Mouse (Mus musculus) forebrain, embryonic 13.5 days (tissue): ENCODE measurements around the gene Decr2. TPM values are rescaled to one million over a fixed set of nuclear protein-coding genes. Genes with fewer than 3 reads are reported as not detected.
"Not testable (repeated sequence)": the region's sequence is repeated elsewhere in the genome, so short reads cannot be mapped to it uniquely, and the experiment has no call there.

ENCODE experiments used
- ATAC-seq: fragments of 200-750 bp; cut with Nextera tagmentation; 2 replicates; pipeline ENCODE4 v1.8.0; 2017
- H3K27ac ChIP-seq: fragments of 300-500 bp; sonication (generic); 2 replicates; pipeline ENCODE4 v1.5.1; 2015; ENCODE audit warnings: inconsistent platforms, mild to moderate bottlenecking, moderate library complexity
- H3K27me3 ChIP-seq: fragments of 300-500 bp; sonication (generic); 2 replicates; pipeline ENCODE4 v1.6.1; 2015; ENCODE audit warnings: mild to moderate bottlenecking, inconsistent platforms
- H3K36me3 ChIP-seq: fragments of 300-500 bp; sonication (generic); 2 replicates; pipeline ENCODE4 v1.6.1; 2015; ENCODE audit warnings: mild to moderate bottlenecking, inconsistent platforms; ENCODE audit not compliant: poor library complexity, severe bottlenecking
- H3K4me1 ChIP-seq: fragments of 300-500 bp; sonication (generic); 2 replicates; pipeline ENCODE4 v1.6.1; 2015; ENCODE audit warnings: inconsistent platforms
- H3K4me2 ChIP-seq: fragments of 300-500 bp; sonication (generic); 2 replicates; pipeline ENCODE4 v1.6.1; 2015; ENCODE audit warnings: inconsistent platforms, mild to moderate bottlenecking, moderate library complexity
- H3K4me3 ChIP-seq: fragments of 300-500 bp; sonication (generic); 2 replicates; pipeline ENCODE4 v1.5.1; 2015; ENCODE audit warnings: mild to moderate bottlenecking, inconsistent platforms
- H3K9ac ChIP-seq: fragments of 300-500 bp; sonication (generic); 2 replicates; pipeline ENCODE4 v1.6.1; 2015; ENCODE audit warnings: mild to moderate bottlenecking, inconsistent platforms
- H3K9me3 ChIP-seq: fragments of 300-500 bp; sonication (generic); replicated peaks from 2 replicates; pipeline ENCODE4 v1.6.1; 2016; ENCODE audit warnings: inconsistent platforms
- WGBS: fragments of 180-500 bp; shearing (Covaris S2); methylation state at CpG from one replicate; pipeline ENCODE4 v1.1.7; 2015; 5-methylcytosine and 5-hydroxymethylcytosine counted together
- polyA plus RNA-seq: library from polyadenylated mRNA; unstranded; fragments of >200 nt; fragmentation: Nextera tagmentation; extraction: Ambion mirVana; gene quantifications from 2 replicates; pipeline ENCODE4 v1.2.1, GENCODE M21; 2015

Gene Decr2
- polyA plus RNA-seq, 1 experiment from 2014 or later, result 25.8 TPM

- no peaks in the 10 kb centered on the region for H3K9me3 ChIP-seq
- 94% methylated on average over 4 of the region's 4 CpGs for WGBS
- H3K9ac ChIP-seq, result no peak overlapping the region
- no peak for ATAC-seq
- no peak overlapping the region for H3K4me3 ChIP-seq
- 0 out of 2 replicates have a peak, but pooled peaks cover 6% of the 10 kb centered on the region for H3K4me1 ChIP-seq
- H3K27me3 ChIP-seq, result no peaks in the 10 kb centered on the region
- peaks cover 60% of the 10 kb centered on the region for H3K36me3 ChIP-seq
- no peak overlapping the region for H3K4me2 ChIP-seq
- H3K27ac ChIP-seq, result no peak overlapping the region
Measured at GRCm38 (mm10) chr17:26052074-26052473, 38.1 kb downstream of the Decr2 start.

- no peaks in the 10 kb centered on the region for H3K9me3 ChIP-seq
- H3K27ac ChIP-seq, result no peak overlapping the region
- H3K4me1 ChIP-seq, result peaks cover 25% of the 10 kb centered on the region
- no peak overlapping the region for H3K9ac ChIP-seq
- H3K27me3 ChIP-seq, result no peaks in the 10 kb centered on the region
- no peak overlapping the region for H3K4me2 ChIP-seq
- WGBS, result 91% methylated on average over 8 of the region's 8 CpGs
- peaks cover 27% of the 10 kb centered on the region for H3K36me3 ChIP-seq
- H3K4me3 ChIP-seq, result no peak overlapping the region
- ATAC-seq, result no peak
Measured at GRCm38 (mm10) chr17:26048118-26048517, 42.0 kb downstream of the Decr2 start.

GRCm38 (mm10) chr17:26046253-26046997 lies 43.7 kb downstream of the Decr2 start:
- peaks cover 18% of the 10 kb centered on the region; the same call in 1 of the 2 replicates for H3K36me3 ChIP-seq
- no peak for ATAC-seq
- H3K27ac ChIP-seq, result no peak overlapping the region
- H3K9ac ChIP-seq, result no peak overlapping the region
- WGBS, result 63% methylated on average over 10 of the region's 10 CpGs
- H3K4me3 ChIP-seq, result no peak overlapping the region
- H3K4me2 ChIP-seq, result no peak overlapping the region
- H3K4me1 ChIP-seq, result peaks cover 39% of the 10 kb centered on the region
- no peaks in the 10 kb centered on the region for H3K9me3 ChIP-seq
- H3K27me3 ChIP-seq, result no peaks in the 10 kb centered on the region

- Histone ChIP-seq H3K27me3 (no peaks in the 10 kb centered on the region), H3K4me1 (peaks cover 44% of the 10 kb centered on the region), H3K4me3 (no peak overlapping the region), H3K9me3 (no peaks in the 10 kb centered on the region), H3K27ac (no peak overlapping the region; the same call in 1 of the 2 replicates), H3K4me2 (no peak overlapping the region), H3K9ac (no peak overlapping the region), H3K36me3 (peaks cover 12% of the 10 kb centered on the region; the same call in 1 of the 2 replicates)
- 62% methylated on average over 4 of the region's 4 CpGs for WGBS
- no peak for ATAC-seq
Measured at GRCm38 (mm10) chr17:26045285-26045684, 44.9 kb downstream of the Decr2 start.

- 0 out of 2 replicates have a peak overlapping the region, but pooled peaks have one; percentile 43 for H3K9ac ChIP-seq
- peak; percentile 79 for ATAC-seq
Measured at GRCm38 (mm10) chr17:26043249-26043636, 46.9 kb downstream of the Decr2 start.

GRCm38 (mm10) chr17:26042599-26043248 lies 47.4 kb downstream of the Decr2 start:
- H3K4me3 ChIP-seq, result no peak overlapping the region
- H3K9me3 ChIP-seq, result no peaks in the 10 kb centered on the region
- peak overlapping the region; percentile 90 for H3K27ac ChIP-seq
- 39% methylated on average over 13 of the region's 13 CpGs for WGBS
- H3K36me3 ChIP-seq, result no peaks in the 10 kb centered on the region
- peak; percentile 62 for ATAC-seq
- peak overlapping the region; percentile 31 for H3K4me2 ChIP-seq
- no peaks in the 10 kb centered on the region for H3K27me3 ChIP-seq
- H3K9ac ChIP-seq, result peak overlapping the region; percentile 43; the same call in 1 of the 2 replicates
- H3K4me1 ChIP-seq, result peaks cover 44% of the 10 kb centered on the region

More at GRCm38 (mm10) chr17:26043249-26043636, 46.9 kb downstream of the Decr2 start:
- Histone ChIP-seq H3K4me2 (peak overlapping the region; percentile 31), H3K4me1 (peaks cover 44% of the 10 kb centered on the region), H3K4me3 (no peak overlapping the region), H3K27ac (peak overlapping the region; percentile 90), H3K9me3 (no peaks in the 10 kb centered on the region), H3K27me3 (no peaks in the 10 kb centered on the region), H3K36me3 (no peaks in the 10 kb centered on the region)
- 49% methylated on average over 5 of the region's 5 CpGs for WGBS

- Histone ChIP-seq H3K4me1 (peaks cover 36% of the 10 kb centered on the region), H3K36me3 (peaks cover 4% of the 10 kb centered on the region; the same call in 1 of the 2 replicates), H3K9ac (no peak overlapping the region), H3K4me2 (no peak overlapping the region), H3K27ac (no peak overlapping the region), H3K9me3 (no peaks in the 10 kb centered on the region), H3K4me3 (no peak overlapping the region), H3K27me3 (no peaks in the 10 kb centered on the region)
- no peak for ATAC-seq
- 51% methylated on average over 9 of the region's 9 CpGs for WGBS
Measured at GRCm38 (mm10) chr17:26041111-26041802, 48.9 kb downstream of the Decr2 start.

GRCm38 (mm10) chr17:26040711-26041110 lies 49.4 kb downstream of the Decr2 start:
- ATAC-seq, result not testable (repeated sequence)

GRCm38 (mm10) chr17:26032037-26032436 lies 58.1 kb downstream of the Decr2 start:
- peaks cover 3% of the 10 kb centered on the region; the same call in 1 of the 2 replicates for H3K4me1 ChIP-seq
- ATAC-seq, result no peak
- 86% methylated on average over 6 of the region's 6 CpGs for WGBS

More at GRCm38 (mm10) chr17:26040711-26041110, 49.4 kb downstream of the Decr2 start:
- H3K27me3 ChIP-seq, H3K4me3 ChIP-seq, H3K9ac ChIP-seq, H3K27ac ChIP-seq, H3K36me3 ChIP-seq, H3K4me2 ChIP-seq, H3K9me3 ChIP-seq: not testable (repeated sequence)
- WGBS, result 90% methylated on average over 8 of the region's 8 CpGs
- H3K4me1 ChIP-seq, result peaks cover 32% of the 10 kb centered on the region

GRCm38 (mm10) chr17:26031583-26031982 lies 58.6 kb downstream of the Decr2 start:
- peaks cover 58% of the 10 kb centered on the region for H3K36me3 ChIP-seq
- H3K4me3 ChIP-seq, result no peak overlapping the region
- H3K4me1 ChIP-seq, result peaks cover 3% of the 10 kb centered on the region; the same call in 1 of the 2 replicates
- no peak overlapping the region for H3K27ac ChIP-seq
- H3K9me3 ChIP-seq, result no peaks in the 10 kb centered on the region
- no peak for ATAC-seq
- H3K27me3 ChIP-seq, result no peaks in the 10 kb centered on the region
- H3K9ac ChIP-seq, result no peak overlapping the region
- whole genome bisulfite sequencing, result 90% methylated on average over 5 of the region's 5 CpGs
- H3K4me2 ChIP-seq, result no peak overlapping the region

More at GRCm38 (mm10) chr17:26032037-26032436, 58.1 kb downstream of the Decr2 start:
- Histone ChIP-seq H3K9ac (no peak overlapping the region), H3K4me2 (no peak overlapping the region), H3K4me3 (no peak overlapping the region), H3K27me3 (no peaks in the 10 kb centered on the region), H3K9me3 (no peaks in the 10 kb centered on the region), H3K27ac (no peak overlapping the region), H3K36me3 (peaks cover 57% of the 10 kb centered on the region)
